Mouse (Mus musculus) lung, embryonic 15.5 days (tissue): Measurements from ENCODE around the gene 4930426L09Rik. TPM values are rescaled to one million over a fixed set of nuclear protein-coding genes. Genes with fewer than 3 reads are reported as not detected.

Source experiments
- ATAC-seq: fragments of 200-750 bp; cut with Nextera tagmentation; 2 replicates; pipeline ENCODE4 v1.8.0; 2017; ENCODE audit warnings: moderate number of reproducible peaks, borderline replicate concordance; ENCODE audit not compliant: low FRiP score, low TSS enrichment; ENCODE audit errors: extremely low read depth
- H3K27ac ChIP-seq: fragments of 300-500 bp; sonication (generic); 2 replicates; pipeline ENCODE4 v1.5.1; 2015; ENCODE audit warnings: moderate library complexity, mild to moderate bottlenecking, inconsistent platforms
- H3K27me3 ChIP-seq: fragments of 300-500 bp; sonication (generic); 2 replicates; pipeline ENCODE4 v1.6.1; 2015; ENCODE audit warnings: inconsistent platforms
- H3K36me3 ChIP-seq: fragments of 300-500 bp; sonication (generic); 2 replicates; pipeline ENCODE4 v1.6.1; 2015; ENCODE audit warnings: inconsistent platforms
- H3K4me1 ChIP-seq: fragments of 300-500 bp; sonication (generic); 2 replicates; pipeline ENCODE4 v1.6.1; 2015; ENCODE audit warnings: inconsistent platforms
- H3K4me2 ChIP-seq: fragments of 300-500 bp; sonication (generic); 2 replicates; pipeline ENCODE4 v1.6.1; 2015; ENCODE audit warnings: inconsistent platforms, mild to moderate bottlenecking, moderate library complexity
- H3K4me3 ChIP-seq: fragments of 300-500 bp; sonication (generic); 2 replicates; pipeline ENCODE4 v1.5.1; 2015; ENCODE audit warnings: mild to moderate bottlenecking, inconsistent platforms
- H3K9ac ChIP-seq: fragments of 300-500 bp; sonication (generic); 2 replicates; pipeline ENCODE4 v1.6.1; 2015; ENCODE audit warnings: inconsistent platforms
- H3K9me3 ChIP-seq: fragments of 300-500 bp; sonication (generic); 2 replicates; pipeline ENCODE4 v1.6.1; 2016; ENCODE audit warnings: inconsistent platforms
- WGBS: fragments of 180-500 bp; shearing (Covaris S2); methylation state at CpG from one replicate; pipeline ENCODE4 v1.1.7; 2015; 5-methylcytosine and 5-hydroxymethylcytosine counted together
- polyA plus RNA-seq: library from polyadenylated mRNA; unstranded; fragments of >200 nt; fragmentation: Nextera tagmentation; extraction: Ambion mirVana; gene quantifications from 2 replicates; pipeline ENCODE4 v1.2.1, GENCODE M21; 2015

4930426L09Rik gene
- polyA plus RNA-seq, 1 experiment from 2014 or later = 0.26 TPM

- Histone ChIP-seq H3K9me3 (no peaks in the 10 kb centered on the region), H3K9ac (no peak overlapping the region), H3K4me2 (no peak overlapping the region), H3K27ac (no peak overlapping the region), H3K4me3 (no peak overlapping the region), H3K4me1 (no peaks in the 10 kb centered on the region), H3K27me3 (no peaks in the 10 kb centered on the region), H3K36me3 (no peaks in the 10 kb centered on the region)
- ATAC-seq = no peak
- 85% methylated on average over 6 of the region's 6 CpGs for WGBS
Observed at GRCm38 (mm10) chr2:18959008-18959407, 39.1 kb upstream of the 4930426L09Rik start.

GRCm38 (mm10) chr2:18959558-18959957 lies 38.6 kb upstream of the 4930426L09Rik start:
- Histone ChIP-seq H3K27me3 (no peaks in the 10 kb centered on the region), H3K36me3 (no peaks in the 10 kb centered on the region), H3K27ac (no peak overlapping the region), H3K4me3 (no peak overlapping the region), H3K9me3 (no peaks in the 10 kb centered on the region), H3K4me2 (no peak overlapping the region), H3K9ac (no peak overlapping the region), H3K4me1 (no peaks in the 10 kb centered on the region)
- no peak for ATAC-seq
- WGBS = 90% methylated on average over 5 of the region's 5 CpGs

GRCm38 (mm10) chr2:18960376-18960973 lies 37.7 kb upstream of the 4930426L09Rik start:
- ATAC-seq = no peak
- H3K36me3 ChIP-seq = no peaks in the 10 kb centered on the region
- no peaks in the 10 kb centered on the region for H3K9me3 ChIP-seq
- H3K27ac ChIP-seq = no peak overlapping the region
- no peak overlapping the region for H3K4me3 ChIP-seq
- H3K4me1 ChIP-seq = no peaks in the 10 kb centered on the region
- no peak overlapping the region for H3K4me2 ChIP-seq
- 54% methylated on average over 7 of the region's 7 CpGs for WGBS
- H3K9ac ChIP-seq = no peak overlapping the region
- H3K27me3 ChIP-seq = no peaks in the 10 kb centered on the region

- no peaks in the 10 kb centered on the region for H3K27me3 ChIP-seq
- WGBS = 81% methylated on average over 3 of the region's 3 CpGs
- no peak overlapping the region for H3K4me3 ChIP-seq
- ATAC-seq = no peak
- H3K4me1 ChIP-seq = no peaks in the 10 kb centered on the region
- no peak overlapping the region for H3K4me2 ChIP-seq
- H3K27ac ChIP-seq = no peak overlapping the region
- no peak overlapping the region for H3K9ac ChIP-seq
- H3K36me3 ChIP-seq = no peaks in the 10 kb centered on the region
- H3K9me3 ChIP-seq = no peaks in the 10 kb centered on the region
Observed at GRCm38 (mm10) chr2:18962502-18962901, 35.6 kb upstream of the 4930426L09Rik start.

- Histone ChIP-seq H3K9me3 (no peaks in the 10 kb centered on the region), H3K36me3 (no peaks in the 10 kb centered on the region), H3K9ac (no peak overlapping the region), H3K4me1 (no peaks in the 10 kb centered on the region), H3K4me2 (no peak overlapping the region), H3K27me3 (no peaks in the 10 kb centered on the region), H3K27ac (no peak overlapping the region), H3K4me3 (no peak overlapping the region)
- no peak for ATAC-seq
- WGBS = 76% methylated on average over 13 of the region's 13 CpGs
Observed at GRCm38 (mm10) chr2:18963286-18964040, 34.7 kb upstream of the 4930426L09Rik start.

GRCm38 (mm10) chr2:18965108-18965507 lies 33.0 kb upstream of the 4930426L09Rik start:
- Histone ChIP-seq H3K4me1 (peaks cover 7% of the 10 kb centered on the region; the same call in 1 of the 2 replicates), H3K27ac (no peak overlapping the region), H3K9ac (no peak overlapping the region), H3K36me3 (no peaks in the 10 kb centered on the region), H3K4me3 (no peak overlapping the region), H3K4me2 (no peak overlapping the region), H3K27me3 (no peaks in the 10 kb centered on the region), H3K9me3 (no peaks in the 10 kb centered on the region)
- ATAC-seq = no peak
- 76% methylated on average over 3 of the region's 3 CpGs for WGBS

GRCm38 (mm10) chr2:18965950-18966349 lies 32.2 kb upstream of the 4930426L09Rik start:
- H3K4me2 ChIP-seq = no peak overlapping the region
- no peak for ATAC-seq
- H3K9me3 ChIP-seq = no peaks in the 10 kb centered on the region
- peaks cover 7% of the 10 kb centered on the region; the same call in 1 of the 2 replicates for H3K4me1 ChIP-seq
- no peaks in the 10 kb centered on the region for H3K36me3 ChIP-seq
- H3K9ac ChIP-seq = no peak overlapping the region
- no peaks in the 10 kb centered on the region for H3K27me3 ChIP-seq
- whole genome bisulfite sequencing = 90% methylated on average over 2 of the region's 2 CpGs
- no peak overlapping the region for H3K27ac ChIP-seq
- no peak overlapping the region for H3K4me3 ChIP-seq

- no peak for ATAC-seq
- Histone ChIP-seq H3K4me1 (peaks cover 7% of the 10 kb centered on the region; the same call in 1 of the 2 replicates), H3K9me3 (no peaks in the 10 kb centered on the region), H3K27ac (no peak overlapping the region), H3K4me3 (no peak overlapping the region), H3K9ac (no peak overlapping the region), H3K36me3 (no peaks in the 10 kb centered on the region), H3K4me2 (no peak overlapping the region), H3K27me3 (no peaks in the 10 kb centered on the region)
- 88% methylated on average over 5 of the region's 5 CpGs for WGBS
Observed at GRCm38 (mm10) chr2:18966566-18966965, 31.6 kb upstream of the 4930426L09Rik start.

- no peak for ATAC-seq
Observed at GRCm38 (mm10) chr2:18967451-18968063, 30.6 kb upstream of the 4930426L09Rik start.

GRCm38 (mm10) chr2:18969066-18969681 lies 29.0 kb upstream of the 4930426L09Rik start:
- Histone ChIP-seq H3K27me3 (no peaks in the 10 kb centered on the region), H3K4me2 (no peak overlapping the region)
- ATAC-seq = peak; percentile 49; the same call in 1 of the 2 replicates

More at GRCm38 (mm10) chr2:18967451-18968063, 30.6 kb upstream of the 4930426L09Rik start:
- no peaks in the 10 kb centered on the region for H3K27me3 ChIP-seq
- peaks cover 7% of the 10 kb centered on the region; the same call in 1 of the 2 replicates for H3K4me1 ChIP-seq
- H3K4me3 ChIP-seq = no peak overlapping the region
- H3K27ac ChIP-seq = no peak overlapping the region
- 89% methylated on average over 5 of the region's 5 CpGs for WGBS
- no peak overlapping the region for H3K9ac ChIP-seq
- no peaks in the 10 kb centered on the region for H3K36me3 ChIP-seq
- no peaks in the 10 kb centered on the region for H3K9me3 ChIP-seq
- no peak overlapping the region for H3K4me2 ChIP-seq

GRCm38 (mm10) chr2:18970461-18970860 lies 27.7 kb upstream of the 4930426L09Rik start:
- no peak overlapping the region for H3K4me3 ChIP-seq
- no peaks in the 10 kb centered on the region for H3K36me3 ChIP-seq
- H3K27me3 ChIP-seq = no peaks in the 10 kb centered on the region
- no peak overlapping the region for H3K27ac ChIP-seq
- no peaks in the 10 kb centered on the region for H3K9me3 ChIP-seq
- ATAC-seq = no peak
- peaks cover 7% of the 10 kb centered on the region; the same call in 1 of the 2 replicates for H3K4me1 ChIP-seq
- H3K4me2 ChIP-seq = no peak overlapping the region
- H3K9ac ChIP-seq = no peak overlapping the region
- 68% methylated on average over 2 of the region's 2 CpGs for WGBS

More at GRCm38 (mm10) chr2:18969066-18969681, 29.0 kb upstream of the 4930426L09Rik start:
- H3K27ac ChIP-seq = no peak overlapping the region
- H3K4me3 ChIP-seq = no peak overlapping the region
- peaks cover 7% of the 10 kb centered on the region; the same call in 1 of the 2 replicates for H3K4me1 ChIP-seq
- H3K36me3 ChIP-seq = no peaks in the 10 kb centered on the region
- H3K9me3 ChIP-seq = no peaks in the 10 kb centered on the region
- 17% methylated on average over 5 of the region's 5 CpGs for WGBS
- H3K9ac ChIP-seq = no peak overlapping the region
